Mouse (Mus musculus): Measurements from ENCODE around the gene Pitpnm1. TPM values are rescaled to one million over a fixed set of nuclear protein-coding genes. Genes with fewer than 3 reads are reported as not detected.

The Pitpnm1 gene
- polyA plus RNA-seq, 1 experiment: 358 TPM

DNA sequence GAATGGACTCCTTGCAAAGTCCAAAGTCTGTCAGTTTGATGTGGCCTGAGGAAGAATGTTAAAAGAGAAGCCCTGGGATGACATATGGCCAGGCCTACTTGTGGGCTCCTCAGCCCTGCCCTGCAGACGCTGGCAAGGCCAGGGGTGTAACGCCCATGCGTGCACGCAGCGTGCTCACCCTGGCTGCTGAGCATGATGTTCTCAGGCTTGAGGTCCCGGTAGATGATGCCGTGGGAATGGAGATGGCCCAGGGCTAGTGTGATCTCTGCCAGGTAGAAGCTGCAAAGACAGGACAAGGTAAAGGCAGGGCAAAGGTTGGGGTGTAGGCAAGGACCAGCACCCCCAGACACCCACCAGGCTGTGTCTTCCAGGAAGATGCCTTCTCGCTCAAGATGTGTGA is 59.3 kb downstream of the Pitpnm1 start:
- DNase-seq (ENCODE audit: low read depth in 1 of 2, low spot score in 2 of 2): no peak
- Histone ChIP-seq H3K4me1 (ENCODE audit: control insufficient read depth, insufficient read depth, insufficient read length) (peaks cover 12% of the 10 kb centered on the region; the same call in 1 of the 2 replicates), H3K4me3 (ENCODE audit: extremely low read depth, insufficient read depth, insufficient read length) (no peak overlapping the region), H3K27ac (ENCODE audit: insufficient read depth, low read length) (no peak overlapping the region), H3K27me3 (ENCODE audit: control insufficient read depth, insufficient read depth, low read length) (no peaks in the 10 kb centered on the region), H3K36me3 (ENCODE audit: control insufficient read depth, insufficient read depth, low read length) (peaks cover 27% of the 10 kb centered on the region)
- 94% methylated on average over 8 of the region's 8 CpGs for WGBS
- no peak for TF ChIP-seq POLR2A (IDR thresholded peaks at IDR 0.05; ENCODE audit: low read depth, low read length)
- TF ChIP-seq CTCF (IDR thresholded peaks at IDR 0.05; ENCODE audit: extremely low read depth, insufficient read depth, insufficient read length, insufficient replicate concordance): no peak

DNA sequence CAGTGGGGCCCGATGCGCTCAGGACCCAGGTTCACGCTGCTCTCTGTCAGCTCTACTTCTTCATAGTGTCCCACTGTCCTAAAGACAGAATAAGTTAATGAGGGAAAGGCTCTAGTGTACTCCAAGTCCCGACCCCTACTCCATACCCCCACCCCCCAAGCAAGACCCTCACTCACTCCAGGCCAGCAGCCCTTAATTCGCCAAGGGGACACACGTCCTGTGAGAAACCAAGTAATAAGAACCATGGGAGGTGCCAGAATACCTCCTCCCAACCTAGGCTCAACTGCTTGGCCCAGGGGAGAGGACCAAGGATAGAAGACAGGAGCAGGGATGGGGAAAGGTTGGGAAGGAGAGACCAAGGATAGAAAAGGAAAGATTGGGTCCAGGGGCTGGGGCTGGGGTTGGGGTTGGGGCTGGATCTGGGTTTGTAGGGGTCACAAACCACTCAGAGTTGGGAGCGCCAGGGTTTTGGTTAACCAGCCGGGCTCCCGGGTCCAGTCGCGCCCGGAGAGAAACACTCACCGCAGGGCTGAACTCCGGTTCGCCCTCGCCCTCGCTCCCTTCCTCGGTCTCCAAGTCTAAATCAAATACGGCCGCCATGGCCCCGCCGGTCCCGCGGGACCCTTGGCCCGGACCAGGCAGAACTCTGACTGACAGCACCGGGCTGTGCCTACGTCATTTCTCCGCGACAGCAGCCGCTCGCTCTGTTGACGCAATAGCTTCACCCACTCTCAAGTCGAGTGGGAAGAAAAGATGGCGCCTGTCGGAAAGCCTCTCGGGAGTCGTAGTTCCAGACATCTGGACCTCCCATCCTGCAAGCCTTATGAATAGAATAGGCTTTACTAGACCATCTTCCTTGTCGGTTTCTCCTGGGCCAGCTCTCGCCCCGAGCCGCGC is 63.1 kb downstream of the Pitpnm1 start, which contains the start of gene Rps6kb2:
TSS of gene Rps6kb2 (minus strand) at position 709 of the 897 bp plus-strand sequence.
- peak; percentile 86 to 94 for DNase-seq (ENCODE audit: low read depth in 1 of 2, low spot score in 2 of 2)
- WGBS: 8% methylated on average over 42 of the region's 42 CpGs
- Histone ChIP-seq H3K4me1 (ENCODE audit: control insufficient read depth, insufficient read depth, insufficient read length) (peaks cover 4% of the 10 kb centered on the region; the same call in 1 of the 2 replicates), H3K27ac (ENCODE audit: insufficient read depth, low read length) (peak within 1 kb of the TSS; percentile 34; the same call in 1 of the 2 replicates), H3K27me3 (ENCODE audit: control insufficient read depth, insufficient read depth, low read length) (no peaks in the 10 kb centered on the region), H3K36me3 (ENCODE audit: control insufficient read depth, insufficient read depth, low read length) (peaks cover 7% of the 10 kb centered on the region), H3K4me3 (ENCODE audit: extremely low read depth, insufficient read depth, insufficient read length) (peak within 1 kb of the TSS; percentile 74)
- TF ChIP-seq CTCF (IDR thresholded peaks at IDR 0.05; ENCODE audit: extremely low read depth, insufficient read depth, insufficient read length, insufficient replicate concordance) (no peak), POLR2A (IDR thresholded peaks at IDR 0.05; ENCODE audit: low read depth, low read length) (peak; percentile 13; the same call in 1 of the 2 replicates)

DNA sequence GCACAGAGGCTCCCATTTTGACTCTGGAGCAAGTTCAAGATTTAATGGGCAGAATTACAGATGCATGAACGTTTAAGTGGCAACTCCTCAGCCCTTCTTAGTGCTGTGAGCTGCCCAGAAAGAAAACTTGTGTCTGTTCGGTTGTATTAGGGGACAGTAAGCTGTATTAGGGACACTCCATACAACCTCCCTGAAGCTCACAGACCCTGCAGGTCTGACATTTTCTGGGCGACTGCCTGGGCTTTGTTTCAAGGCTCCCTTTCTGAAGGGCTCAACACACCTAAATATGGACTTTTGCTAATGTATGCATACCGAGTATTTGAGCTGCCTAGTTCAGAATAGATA is 63.7 kb downstream of the Pitpnm1 start:
- H3K36me3 ChIP-seq (ENCODE audit: control insufficient read depth, insufficient read depth, low read length): peaks cover 7% of the 10 kb centered on the region
- no peaks in the 10 kb centered on the region for H3K27me3 ChIP-seq (ENCODE audit: control insufficient read depth, insufficient read depth, low read length)
- 29% methylated on average over 4 of the region's 4 CpGs for WGBS
- H3K4me3 ChIP-seq (ENCODE audit: extremely low read depth, insufficient read depth, insufficient read length): peak overlapping the region; percentile 74
- TF ChIP-seq POLR2A (IDR thresholded peaks at IDR 0.05; ENCODE audit: low read depth, low read length) (no peak), CTCF (IDR thresholded peaks at IDR 0.05; ENCODE audit: extremely low read depth, insufficient read depth, insufficient read length, insufficient replicate concordance) (no peak)
- no peak for DNase-seq (ENCODE audit: low read depth in 1 of 2, low spot score in 2 of 2)
- peak overlapping the region; percentile 34; the same call in 1 of the 2 replicates for H3K27ac ChIP-seq (ENCODE audit: insufficient read depth, low read length)
- H3K4me1 ChIP-seq (ENCODE audit: control insufficient read depth, insufficient read depth, insufficient read length): peaks cover 4% of the 10 kb centered on the region; the same call in 1 of the 2 replicates

Other genes starting within 250 kb of the Pitpnm1 start
- gene Chka, start 248.2 kb upstream of the Pitpnm1 start, polyA plus RNA-seq (2012; rRNA removed): 21.2 and 23.0 TPM in 2 replicates
- gene Tcirg1, start 192.9 kb upstream of the Pitpnm1 start, polyA plus RNA-seq (2012; rRNA removed): 269 and 299 TPM in 2 replicates
- 120 and 161 TPM in 2 replicates for gene Ndufs8, start 187.2 kb upstream of the Pitpnm1 start, polyA plus RNA-seq (2012; rRNA removed)
- gene Aldh3b1, start 170.2 kb upstream of the Pitpnm1 start, polyA plus RNA-seq (2012; rRNA removed): 24.6 and 26.1 TPM in 2 replicates
- gene Unc93b1, start 164.8 kb upstream of the Pitpnm1 start, polyA plus RNA-seq (2012; rRNA removed): 753 and 934 TPM in 2 replicates
- 0.07 and 0.20 TPM in 2 replicates for gene Aldh3b3, start 141.4 kb upstream of the Pitpnm1 start, polyA plus RNA-seq (2012; rRNA removed)
- 0.65 and 0.79 TPM in 2 replicates for gene Aldh3b2, start 127.7 kb upstream of the Pitpnm1 start, polyA plus RNA-seq (2012; rRNA removed)
- gene Acy3, start 113.4 kb upstream of the Pitpnm1 start, polyA plus RNA-seq (2012; rRNA removed): 9.6 and 11.1 TPM in 2 replicates
- gene Tbx10, start 107.2 kb upstream of the Pitpnm1 start, polyA plus RNA-seq (2012; rRNA removed): not detected in 2 replicates
- 18.5 and 22.2 TPM in 2 replicates for gene Nudt8, start 99.4 kb upstream of the Pitpnm1 start, polyA plus RNA-seq (2012; rRNA removed)
- gene Gm49405, start 99.4 kb upstream of the Pitpnm1 start, polyA plus RNA-seq (2012; rRNA removed): 2.9 and 3.1 TPM in 2 replicates
- gene Doc2g, start 96.7 kb upstream of the Pitpnm1 start, polyA plus RNA-seq (2012; rRNA removed): 12.8 and 13.7 TPM in 2 replicates
- 65.5 and 71.3 TPM in 2 replicates for gene Ndufv1, start 87.2 kb upstream of the Pitpnm1 start, polyA plus RNA-seq (2012; rRNA removed)
- gene Gstp1, start 62.0 kb upstream of the Pitpnm1 start, polyA plus RNA-seq (2012; rRNA removed): 179 and 335 TPM in 2 replicates
- gene Gstp2, start 54.0 kb upstream of the Pitpnm1 start, polyA plus RNA-seq (2012; rRNA removed): 17.9 and 132 TPM in 2 replicates
- 13.0 and 15.7 TPM in 2 replicates for gene Gstp3, start 40.4 kb upstream of the Pitpnm1 start, polyA plus RNA-seq (2012; rRNA removed)
- 7.0 and 8.3 TPM in 2 replicates for gene Cabp2, start 18.4 kb upstream of the Pitpnm1 start, polyA plus RNA-seq (2012; rRNA removed)
- 247 and 334 TPM in 2 replicates for gene Cdk2ap2, start 2.8 kb upstream of the Pitpnm1 start, polyA plus RNA-seq (2012; rRNA removed)
- gene Aip, start 25.9 kb downstream of the Pitpnm1 start, polyA plus RNA-seq (2012; rRNA removed): 85.3 and 99.6 TPM in 2 replicates
- gene Gpr152, start 39.8 kb downstream of the Pitpnm1 start, polyA plus RNA-seq (2012; rRNA removed): 0.09 and 0.11 TPM in 2 replicates
- 1.9 and 2.2 TPM in 2 replicates for gene Cabp4, start 44.0 kb downstream of the Pitpnm1 start, polyA plus RNA-seq (2012; rRNA removed)
- gene Coro1b, start 48.6 kb downstream of the Pitpnm1 start, polyA plus RNA-seq (2012; rRNA removed): 386 and 394 TPM in 2 replicates
- 631 and 1,026 TPM in 2 replicates for gene Ptprcap, start 53.6 kb downstream of the Pitpnm1 start, polyA plus RNA-seq (2012; rRNA removed)
- 40.7 and 51.5 TPM in 2 replicates for gene Rps6kb2, start 63.4 kb downstream of the Pitpnm1 start, polyA plus RNA-seq (2012; rRNA removed)
- 52.0 and 64.5 TPM in 2 replicates for gene Carns1, start 75.5 kb downstream of the Pitpnm1 start, polyA plus RNA-seq (2012; rRNA removed)
- 266 and 328 TPM in 2 replicates for gene Tbc1d10c, start 91.3 kb downstream of the Pitpnm1 start, polyA plus RNA-seq (2012; rRNA removed)
- 464 and 481 TPM in 2 replicates for gene Ppp1ca, start 92.1 kb downstream of the Pitpnm1 start, polyA plus RNA-seq (2012; rRNA removed)
- 53.1 and 62.9 TPM in 2 replicates for gene Rad9a, start 101.7 kb downstream of the Pitpnm1 start, polyA plus RNA-seq (2012; rRNA removed)
- 128 and 163 TPM in 2 replicates for gene Clcf1, start 114.2 kb downstream of the Pitpnm1 start, polyA plus RNA-seq (2012; rRNA removed)
- gene AC109138.7, start 114.4 kb downstream of the Pitpnm1 start, polyA plus RNA-seq (2012; rRNA removed): not detected in 2 replicates
- gene Pold4, start 131.9 kb downstream of the Pitpnm1 start, polyA plus RNA-seq (2012; rRNA removed): 233 and 309 TPM in 2 replicates
- gene Ssh3, start 169.2 kb downstream of the Pitpnm1 start, polyA plus RNA-seq (2012; rRNA removed): 43.3 and 51.1 TPM in 2 replicates
- 16.1 and 17.7 TPM in 2 replicates for gene Ankrd13d, start 183.1 kb downstream of the Pitpnm1 start, polyA plus RNA-seq (2012; rRNA removed)
- 301 and 394 TPM in 2 replicates for gene Grk2, start 206.2 kb downstream of the Pitpnm1 start, polyA plus RNA-seq (2012; rRNA removed)